Mouse (Mus musculus) mouse embryonic stem cell (cell line): ENCODE results near the gene Banf2.

Source experiments
- in situ Hi-C, 2 experiments: fragments of 300-500 bp; cut with MboI; formaldehyde crosslinking; loops; 1 replicate in 1 of 2; 3 replicates in 1 of 2; pipeline ENCODE4 v1.14.3; 2019 to 2020; ENCODE audit warnings: low sequenced_read_pairs in 2 of 2, low pct_unique_long_range_greater_than_20kb in 1 of 2, mixed read lengths in 1 of 2; ENCODE audit not compliant: unreplicated experiment in 1 of 2

Banf2 gene

GRCm38 (mm10) chr2:144032664-144033063 lies at the start of gene Banf2:
Gene Banf2, plus strand, starts transcription at chr2:144033059.
- in situ Hi-C loops: no loop called here

- in situ Hi-C loops: no loop called here
Observed at GRCm38 (mm10) chr2:143983482-143983881, 49.4 kb upstream of the Banf2 start.

GRCm38 (mm10) chr2:143987485-143987884 lies 45.4 kb upstream of the Banf2 start:
- in situ Hi-C loops: no loop called here

GRCm38 (mm10) chr2:143988016-143988415 lies 44.8 kb upstream of the Banf2 start:
- in situ Hi-C loops: no loop called here

- in situ Hi-C loops: no loop called here
Observed at GRCm38 (mm10) chr2:143990997-143991396, 41.9 kb upstream of the Banf2 start.

- in situ Hi-C loops: no loop called here
Observed at GRCm38 (mm10) chr2:143991964-143992672, 40.7 kb upstream of the Banf2 start.

GRCm38 (mm10) chr2:143992977-143993376 lies 39.9 kb upstream of the Banf2 start:
- in situ Hi-C loops: no loop called here

GRCm38 (mm10) chr2:144002229-144002984 lies 30.5 kb upstream of the Banf2 start:
- in situ Hi-C loops: loop anchor here in 1 of 2 experiments (25.0 kb wide), 1 partner anchor 210 kb away; no protein-coding TSS in a partner anchor

- in situ Hi-C loops: loop anchor here in 1 of 2 experiments (25.0 kb wide), 1 partner anchor 209 kb away; no protein-coding TSS in a partner anchor
Observed at GRCm38 (mm10) chr2:144003544-144003943, 29.3 kb upstream of the Banf2 start.

GRCm38 (mm10) chr2:144005166-144005955 lies 27.5 kb upstream of the Banf2 start:
- in situ Hi-C loops: loop anchor here in 1 of 2 experiments (25.0 kb wide), 1 partner anchor 207 kb away; no protein-coding TSS in a partner anchor

GRCm38 (mm10) chr2:144006686-144007085 lies 26.2 kb upstream of the Banf2 start:
- in situ Hi-C loops: loop anchor here in 1 of 2 experiments (25.0 kb wide), 1 partner anchor 206 kb away; no protein-coding TSS in a partner anchor

GRCm38 (mm10) chr2:144007211-144007610 lies 25.6 kb upstream of the Banf2 start:
- in situ Hi-C loops: loop anchor here in 1 of 2 experiments (25.0 kb wide), 1 partner anchor 205 kb away; no protein-coding TSS in a partner anchor

- in situ Hi-C loops: loop anchor here in 1 of 2 experiments (25.0 kb wide), 1 partner anchor 203 kb away; no protein-coding TSS in a partner anchor
Observed at GRCm38 (mm10) chr2:144009081-144009480, 23.8 kb upstream of the Banf2 start.

GRCm38 (mm10) chr2:144009551-144010281 lies 23.1 kb upstream of the Banf2 start:
- in situ Hi-C loops: loop anchor here in 1 of 2 experiments (25.0 kb wide), 1 partner anchor 203 kb away; no protein-coding TSS in a partner anchor

GRCm38 (mm10) chr2:144010282-144011044 lies 22.4 kb upstream of the Banf2 start:
- in situ Hi-C loops: loop anchor here in 1 of 2 experiments (25.0 kb wide), 1 partner anchor 202 kb away; no protein-coding TSS in a partner anchor

- in situ Hi-C loops: loop anchor here in 1 of 2 experiments (25.0 kb wide), 1 partner anchor 201 kb away; no protein-coding TSS in a partner anchor
Observed at GRCm38 (mm10) chr2:144011080-144011551, 21.7 kb upstream of the Banf2 start, which contains the start of gene Rrbp1. Gene Rrbp1, minus strand, starts transcription at chr2:144011263.

- in situ Hi-C loops: loop anchor here in 1 of 2 experiments (25.0 kb wide), 1 partner anchor 198 kb away; no protein-coding TSS in a partner anchor
Observed at GRCm38 (mm10) chr2:144014051-144014450, 18.8 kb upstream of the Banf2 start.
